Mouse (Mus musculus): ENCODE results near the gene Gm21987. TPM values are rescaled to one million over a fixed set of nuclear protein-coding genes. Genes with fewer than 3 reads are reported as not detected.

Gene Gm21987
- polyA plus RNA-seq, 1 experiment from 2014 or later, result not detected

- Histone ChIP-seq H3K9me3 (no peaks in the 10 kb centered on the region), H3K36me3 (replicated peaks) (no peaks in the 10 kb centered on the region), H3K4me1 (peaks cover 18% of the 10 kb centered on the region), H3K27ac (replicated peaks) (no peak overlapping the region), H3K27me3 (replicated peaks; ENCODE audit: low read depth, poor library complexity, severe bottlenecking) (no peaks in the 10 kb centered on the region), H3K4me3 (no peak overlapping the region)
- WGBS, result 76% methylated on average over 10 of the region's 10 CpGs
- no peak for DNase-seq (ENCODE audit: low spot score)
Observed at GRCm38 (mm10) chr16:38368336-38368735, 21.5 kb downstream of the Gm21987 start.

- Histone ChIP-seq H3K36me3 (replicated peaks) (no peaks in the 10 kb centered on the region), H3K27ac (replicated peaks) (no peak overlapping the region), H3K27me3 (replicated peaks; ENCODE audit: low read depth, poor library complexity, severe bottlenecking) (no peaks in the 10 kb centered on the region), H3K4me1 (peaks cover 18% of the 10 kb centered on the region), H3K9me3 (no peaks in the 10 kb centered on the region), H3K4me3 (no peak overlapping the region)
- 89% methylated on average over 7 of the region's 7 CpGs for WGBS
- no peak for DNase-seq (ENCODE audit: low spot score)
Observed at GRCm38 (mm10) chr16:38369000-38369399, 22.2 kb downstream of the Gm21987 start.

GRCm38 (mm10) chr16:38369431-38369830 lies 22.6 kb downstream of the Gm21987 start:
- Histone ChIP-seq H3K4me3 (no peak overlapping the region), H3K27ac (replicated peaks) (no peak overlapping the region), H3K27me3 (replicated peaks; ENCODE audit: low read depth, poor library complexity, severe bottlenecking) (no peaks in the 10 kb centered on the region), H3K4me1 (peaks cover 18% of the 10 kb centered on the region), H3K36me3 (replicated peaks) (no peaks in the 10 kb centered on the region), H3K9me3 (no peaks in the 10 kb centered on the region)
- WGBS, result 91% methylated on average over 8 of the region's 8 CpGs
- DNase-seq (ENCODE audit: low spot score), result no peak

- Histone ChIP-seq H3K27ac (replicated peaks) (0 out of 2 replicates have a peak overlapping the region, but pooled peaks have one; percentile 35), H3K36me3 (replicated peaks) (no peaks in the 10 kb centered on the region), H3K27me3 (replicated peaks; ENCODE audit: low read depth, poor library complexity, severe bottlenecking) (no peaks in the 10 kb centered on the region), H3K4me1 (peaks cover 20% of the 10 kb centered on the region), H3K4me3 (no peak overlapping the region), H3K9me3 (no peaks in the 10 kb centered on the region)
- 76% methylated on average over 4 of the region's 4 CpGs for WGBS
- no peak for DNase-seq (ENCODE audit: low spot score)
Observed at GRCm38 (mm10) chr16:38369992-38370484, 23.2 kb downstream of the Gm21987 start.

GRCm38 (mm10) chr16:38370633-38371374 lies 24.0 kb downstream of the Gm21987 start:
- H3K27ac ChIP-seq (replicated peaks), result peak overlapping the region; percentile 35
- H3K4me1 ChIP-seq, result peaks cover 20% of the 10 kb centered on the region
- no peaks in the 10 kb centered on the region for H3K36me3 ChIP-seq (replicated peaks)
- DNase-seq (ENCODE audit: low spot score), result no peak
- no peaks in the 10 kb centered on the region for H3K9me3 ChIP-seq
- 85% methylated on average over 8 of the region's 8 CpGs for WGBS
- H3K27me3 ChIP-seq (replicated peaks; ENCODE audit: low read depth, poor library complexity, severe bottlenecking), result no peaks in the 10 kb centered on the region
- no peak overlapping the region for H3K4me3 ChIP-seq

GRCm38 (mm10) chr16:38371705-38372296 lies 25.0 kb downstream of the Gm21987 start:
- H3K27ac ChIP-seq (replicated peaks), result no peak overlapping the region
- H3K4me1 ChIP-seq, result peaks cover 30% of the 10 kb centered on the region
- no peaks in the 10 kb centered on the region for H3K9me3 ChIP-seq
- no peak for DNase-seq (ENCODE audit: low spot score)
- H3K4me3 ChIP-seq, result no peak overlapping the region
- no peaks in the 10 kb centered on the region for H3K27me3 ChIP-seq (replicated peaks; ENCODE audit: low read depth, poor library complexity, severe bottlenecking)
- H3K36me3 ChIP-seq (replicated peaks), result no peaks in the 10 kb centered on the region
- WGBS, result 89% methylated on average over 15 of the region's 15 CpGs

GRCm38 (mm10) chr16:38372876-38373275 lies 26.0 kb downstream of the Gm21987 start:
- WGBS, result 84% methylated on average over 4 of the region's 4 CpGs
- H3K4me1 ChIP-seq, result peaks cover 34% of the 10 kb centered on the region

GRCm38 (mm10) chr16:38373439-38373838 lies 26.6 kb downstream of the Gm21987 start:
- WGBS, result 87% methylated on average over 10 of the region's 10 CpGs
- 0 out of 2 replicates have a peak, but pooled peaks cover 3% of the 10 kb centered on the region for H3K27me3 ChIP-seq (replicated peaks; ENCODE audit: low read depth, poor library complexity, severe bottlenecking)
- H3K27ac ChIP-seq (replicated peaks), result no peak overlapping the region
- no peaks in the 10 kb centered on the region for H3K36me3 ChIP-seq (replicated peaks)
- DNase-seq (ENCODE audit: low spot score), result no peak
- no peak overlapping the region for H3K4me3 ChIP-seq
- H3K9me3 ChIP-seq, result no peaks in the 10 kb centered on the region
- peaks cover 32% of the 10 kb centered on the region for H3K4me1 ChIP-seq

More at GRCm38 (mm10) chr16:38372876-38373275, 26.0 kb downstream of the Gm21987 start:
- H3K4me3 ChIP-seq, result no peak overlapping the region
- no peaks in the 10 kb centered on the region for H3K36me3 ChIP-seq (replicated peaks)
- no peak overlapping the region for H3K27ac ChIP-seq (replicated peaks)
- DNase-seq (ENCODE audit: low spot score), result no peak
- H3K9me3 ChIP-seq, result no peaks in the 10 kb centered on the region
- 0 out of 2 replicates have a peak, but pooled peaks cover 3% of the 10 kb centered on the region for H3K27me3 ChIP-seq (replicated peaks; ENCODE audit: low read depth, poor library complexity, severe bottlenecking)

- Histone ChIP-seq H3K9me3 (no peaks in the 10 kb centered on the region), H3K27ac (replicated peaks) (no peak overlapping the region; the same call in 1 of the 2 replicates), H3K4me3 (peak overlapping the region; percentile 29), H3K36me3 (replicated peaks) (no peaks in the 10 kb centered on the region), H3K4me1 (peaks cover 35% of the 10 kb centered on the region), H3K27me3 (replicated peaks; ENCODE audit: low read depth, poor library complexity, severe bottlenecking) (0 out of 2 replicates have a peak, but pooled peaks cover 3% of the 10 kb centered on the region)
- 85% methylated on average over 16 of the region's 16 CpGs for WGBS
- DNase-seq (ENCODE audit: low spot score), result no peak
Observed at GRCm38 (mm10) chr16:38373941-38374340, 27.1 kb downstream of the Gm21987 start.

- H3K27ac ChIP-seq (replicated peaks), result no peak overlapping the region
- 80% methylated on average over 10 of the region's 10 CpGs for WGBS
- no peak for DNase-seq (ENCODE audit: low spot score)
- no peaks in the 10 kb centered on the region for H3K9me3 ChIP-seq
- H3K4me1 ChIP-seq, result peaks cover 38% of the 10 kb centered on the region
- H3K4me3 ChIP-seq, result peak overlapping the region; percentile 29
- 0 out of 2 replicates have a peak, but pooled peaks cover 3% of the 10 kb centered on the region for H3K27me3 ChIP-seq (replicated peaks; ENCODE audit: low read depth, poor library complexity, severe bottlenecking)
- H3K36me3 ChIP-seq (replicated peaks), result no peaks in the 10 kb centered on the region
Observed at GRCm38 (mm10) chr16:38374379-38375140, 27.7 kb downstream of the Gm21987 start.

- 80% methylated on average over 7 of the region's 7 CpGs for WGBS
- no peaks in the 10 kb centered on the region for H3K36me3 ChIP-seq (replicated peaks)
- no peak overlapping the region for H3K4me3 ChIP-seq
- no peak overlapping the region for H3K27ac ChIP-seq (replicated peaks)
- no peak for DNase-seq (ENCODE audit: low spot score)
- H3K4me1 ChIP-seq, result peaks cover 34% of the 10 kb centered on the region
- H3K9me3 ChIP-seq, result no peaks in the 10 kb centered on the region
- H3K27me3 ChIP-seq (replicated peaks; ENCODE audit: low read depth, poor library complexity, severe bottlenecking), result 0 out of 2 replicates have a peak, but pooled peaks cover 3% of the 10 kb centered on the region
Observed at GRCm38 (mm10) chr16:38375182-38375581, 28.3 kb downstream of the Gm21987 start.

GRCm38 (mm10) chr16:38376163-38376840 lies 29.5 kb downstream of the Gm21987 start:
- H3K36me3 ChIP-seq (replicated peaks), result no peaks in the 10 kb centered on the region
- H3K9me3 ChIP-seq, result no peaks in the 10 kb centered on the region
- H3K4me1 ChIP-seq, result peaks cover 28% of the 10 kb centered on the region
- H3K27me3 ChIP-seq (replicated peaks; ENCODE audit: low read depth, poor library complexity, severe bottlenecking), result 0 out of 2 replicates have a peak, but pooled peaks cover 3% of the 10 kb centered on the region
- peak overlapping the region; percentile 78 for H3K27ac ChIP-seq (replicated peaks)
- H3K4me3 ChIP-seq, result peak overlapping the region; percentile 44
- peak; percentile 77 for DNase-seq (ENCODE audit: low spot score)
- WGBS, result 38% methylated on average over 17 of the region's 17 CpGs

Measured in embryonic facial prominence, embryonic 10.5 days (tissue).